Mouse (Mus musculus): ENCODE data around the gene Ano10.

- TF ChIP-seq CTCF (IDR thresholded peaks at IDR 0.05; ENCODE audit: low read depth, low read length), result no peak
- no peak for TF ChIP-seq POLR2AphosphoS5 (IDR thresholded peaks at IDR 0.05; ENCODE audit: insufficient replicate concordance, low read depth, low read length)
These were observed 155.7 kb downstream of the Ano10 start for GRCm38 (mm10) chr9:122138371-122139029.

All from G1E (cell line).